Mouse (Mus musculus): ENCODE measurements around the gene Ulk4. TPM values are rescaled to one million over a fixed set of nuclear protein-coding genes. Genes with fewer than 3 reads are reported as not detected.

Gene Ulk4
- total and polyA plus RNA-seq, 3 experiments, result 26.6 to 31.1 TPM; not detected in 1

- TF ChIP-seq TBP (IDR thresholded peaks at IDR 0.05; ENCODE audit: low read depth, low read length) (no peak; the same call in 1 of the 2 replicates), MAX (IDR thresholded peaks at IDR 0.05; ENCODE audit: low read length) (peak; percentile 61; the same call in 1 of the 2 replicates), RCOR1 (IDR thresholded peaks at IDR 0.05; ENCODE audit: low read depth, low read length) (peak; percentile 51), MYB (IDR thresholded peaks at IDR 0.05; ENCODE audit: low read depth, low read length) (no peak), POLR2AphosphoS5 (IDR thresholded peaks at IDR 0.05; ENCODE audit: borderline replicate concordance, low read depth, low read length) (no peak), USF1 (IDR thresholded peaks at IDR 0.05; ENCODE audit: low read depth, low read length) (no peak)
These were observed at the start of gene Ulk4 (continued) for GRCm38 (mm10) chr9:121277118-121278060.

DNA sequence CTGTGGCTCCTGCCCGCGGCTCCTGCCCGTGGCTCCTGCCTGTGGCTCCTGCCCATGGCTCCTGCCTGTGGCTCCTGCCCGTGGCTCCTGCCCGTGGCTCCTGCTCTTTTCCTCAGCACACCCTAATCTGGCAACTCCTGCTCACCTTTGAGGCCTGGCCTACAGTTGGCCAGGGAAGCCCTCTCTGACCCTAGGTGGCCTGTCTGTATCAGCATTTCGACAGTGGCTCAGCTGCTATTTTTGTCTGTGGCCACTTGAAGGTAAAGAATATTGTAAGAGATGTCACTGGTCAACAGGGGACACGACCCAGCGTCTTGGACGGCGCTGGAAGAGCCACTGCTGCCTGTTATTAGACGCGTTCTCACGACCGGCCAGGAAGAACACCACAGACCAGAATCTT, 45.0 kb upstream of the Ulk4 start:
- Histone ChIP-seq H3K36me3 (ENCODE audit: control insufficient read depth in 1 of 2, insufficient read depth in 2 of 2, low read length in 2 of 2) (no peaks in the 10 kb centered on the region), H3K27me3 (ENCODE audit: control insufficient read depth in 1 of 2, insufficient read depth in 2 of 2, low read length in 2 of 2) (no peaks in the 10 kb centered on the region), H3K79me2 (ENCODE audit: control insufficient read depth, insufficient read depth, low read length, poor library complexity) (peaks cover 6% of the 10 kb centered on the region; the same call in 1 of the 2 replicates), H3K9ac (ENCODE audit: control insufficient read depth, low read depth, low read length, poor library complexity, severe bottlenecking) (no peak overlapping the region), H3K4me1 (ENCODE audit: control insufficient read depth in 1 of 2, insufficient read depth in 2 of 2, low read length in 2 of 2) (peaks cover 0 to 5% of the 10 kb centered on the region in 2 experiments; a peak in 3 of 4 replicates), H3K27ac (ENCODE audit: control insufficient read depth, low read depth, low read length) (no peak overlapping the region), H3K4me3 (ENCODE audit: control insufficient read depth in 1 of 2, insufficient read depth in 1 of 2, low read depth in 2 of 2, low read length in 2 of 2) (no peak overlapping the region), H3K9me3 (replicated peaks; ENCODE audit: insufficient read depth, low read length) (no peaks in the 10 kb centered on the region)
- no peak for TF ChIP-seq GATA1 (IDR thresholded peaks at IDR 0.05; ENCODE audit: low read depth, low read length)
- TF ChIP-seq EP300 (IDR thresholded peaks at IDR 0.05; ENCODE audit: low read depth in 1 of 2, low read length in 2 of 2), result no peak
- no peak for TF ChIP-seq GABPA (IDR thresholded peaks at IDR 0.05; ENCODE audit: low read depth, low read length)
- no peak for TF ChIP-seq SIN3A (IDR thresholded peaks at IDR 0.05; ENCODE audit: low read length)
- no peak for TF ChIP-seq MAFK (IDR thresholded peaks at IDR 0.05; ENCODE audit: borderline replicate concordance, low read depth, low read length)
- no peak for TF ChIP-seq RAD21 (IDR thresholded peaks at IDR 0.05; ENCODE audit: low read depth, low read length)
- no peak for DNase-seq (ENCODE audit: low read depth, low spot score)

DNA sequence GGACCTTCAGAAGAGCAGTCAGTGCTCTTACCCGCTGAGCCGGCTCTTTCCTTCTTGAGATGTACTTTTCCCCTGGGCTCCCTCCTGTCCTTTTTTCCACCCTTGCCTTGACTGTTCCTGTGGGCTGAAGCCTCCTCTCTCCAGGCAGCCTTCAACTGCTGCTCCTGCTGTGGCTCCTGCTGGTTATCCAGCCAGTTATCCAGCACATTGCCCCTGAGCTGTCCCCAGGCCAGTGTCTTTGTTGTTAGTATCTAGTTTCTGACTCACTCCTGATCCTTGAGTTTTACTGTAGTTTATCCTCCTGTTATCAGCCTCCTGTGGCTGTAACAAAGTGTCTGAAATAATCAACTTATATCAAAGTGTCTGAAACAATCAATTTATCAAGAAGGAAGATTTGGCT, 44.1 kb upstream of the Ulk4 start:
- Histone ChIP-seq H3K4me1 (ENCODE audit: control insufficient read depth in 1 of 2, insufficient read depth in 2 of 2, low read length in 2 of 2) (peaks cover 0 to 5% of the 10 kb centered on the region in 2 experiments; a peak in 3 of 4 replicates), H3K79me2 (ENCODE audit: control insufficient read depth, insufficient read depth, low read length, poor library complexity) (peaks cover 8% of the 10 kb centered on the region; the same call in 1 of the 2 replicates), H3K36me3 (ENCODE audit: control insufficient read depth in 1 of 2, insufficient read depth in 2 of 2, low read length in 2 of 2) (no peaks in the 10 kb centered on the region; a peak in 1 of 4 replicates), H3K9me3 (replicated peaks; ENCODE audit: insufficient read depth, low read length) (no peaks in the 10 kb centered on the region), H3K27me3 (ENCODE audit: control insufficient read depth in 1 of 2, insufficient read depth in 2 of 2, low read length in 2 of 2) (no peaks in the 10 kb centered on the region), H3K4me3 (ENCODE audit: control insufficient read depth in 1 of 2, insufficient read depth in 1 of 2, low read depth in 2 of 2, low read length in 2 of 2) (no peak overlapping the region), H3K9ac (ENCODE audit: control insufficient read depth, low read depth, low read length, poor library complexity, severe bottlenecking) (no peak overlapping the region), H3K27ac (ENCODE audit: control insufficient read depth, low read depth, low read length) (no peak overlapping the region)
- TF ChIP-seq CHD2 (IDR thresholded peaks at IDR 0.05; ENCODE audit: low read length) (no peak), ZC3H11A (IDR thresholded peaks at IDR 0.05; ENCODE audit: low read depth, low read length) (no peak), GABPA (IDR thresholded peaks at IDR 0.05; ENCODE audit: low read depth, low read length) (no peak), MYC (IDR thresholded peaks at IDR 0.05; ENCODE audit: low read depth, low read length) (no peak), MEF2A (IDR thresholded peaks at IDR 0.05; ENCODE audit: extremely low read depth, insufficient replicate concordance, low read depth, low read length, poor library complexity, severe bottlenecking) (no peak), SMC3 (IDR thresholded peaks at IDR 0.05; ENCODE audit: low read depth, low read length) (no peak), NRF1 (IDR thresholded peaks at IDR 0.05; ENCODE audit: insufficient read depth, low read depth, low read length, poor library complexity, severe bottlenecking) (no peak)
- DNase-seq (ENCODE audit: low read depth, low spot score), result no peak
